Mouse (Mus musculus) thymus, postnatal 36 days (tissue): ENCODE data around the gene Arl6ip4.

Source experiments
- DNase-seq, 2 experiments: peaks; one replicate each; pipeline ENCODE4 v3.0.0; 2022; ENCODE audit warnings: mixed read lengths in 2 of 2

The Arl6ip4 gene

GRCm38 (mm10) chr5:124115990-124116845 is at the start of gene Arl6ip4:
Gene Arl6ip4 (plus strand): TSS chr5:124116089.
- peak; percentile 76 to 80 for DNase-seq

- DNase-seq = no peak
Observed at GRCm38 (mm10) chr5:124069657-124070056, 46.2 kb upstream of the Arl6ip4 start.

- no peak for DNase-seq
Observed at GRCm38 (mm10) chr5:124073682-124074081, 42.2 kb upstream of the Arl6ip4 start.

- peak; percentile 36 to 57 for DNase-seq
Observed at GRCm38 (mm10) chr5:124074845-124075307, 41.0 kb upstream of the Arl6ip4 start.

GRCm38 (mm10) chr5:124075716-124076115 is 40.2 kb upstream of the Arl6ip4 start:
- DNase-seq = peak; percentile 29 to 50

- no peak for DNase-seq
Observed at GRCm38 (mm10) chr5:124076559-124076958, 39.3 kb upstream of the Arl6ip4 start.

- peak; percentile 33 to 56 for DNase-seq
Observed at GRCm38 (mm10) chr5:124077241-124077640, 38.6 kb upstream of the Arl6ip4 start.

GRCm38 (mm10) chr5:124077856-124078460 is 37.9 kb upstream of the Arl6ip4 start:
- peak; percentile 54 to 67 for DNase-seq

GRCm38 (mm10) chr5:124078794-124079416 is 37.0 kb upstream of the Arl6ip4 start:
- peak; percentile 67 to 79 for DNase-seq

- DNase-seq = peak; percentile 71 to 79
Observed at GRCm38 (mm10) chr5:124079880-124080279, 36.0 kb upstream of the Arl6ip4 start.

- no peak for DNase-seq
Observed at GRCm38 (mm10) chr5:124082447-124082846, 33.4 kb upstream of the Arl6ip4 start.

GRCm38 (mm10) chr5:124082941-124083688 is 32.8 kb upstream of the Arl6ip4 start:
- DNase-seq = peak in 1 of 2 experiments; percentile 23

- peak; percentile 58 to 74 for DNase-seq
Observed at GRCm38 (mm10) chr5:124083850-124084587, 31.9 kb upstream of the Arl6ip4 start.

- peak; percentile 85 to 87 for DNase-seq
Observed at GRCm38 (mm10) chr5:124084588-124085173, 31.2 kb upstream of the Arl6ip4 start.

GRCm38 (mm10) chr5:124085513-124085912 is 30.4 kb upstream of the Arl6ip4 start:
- no peak for DNase-seq

- DNase-seq = no peak
Observed at GRCm38 (mm10) chr5:124086876-124087275, 29.0 kb upstream of the Arl6ip4 start.

- no peak for DNase-seq
Observed at GRCm38 (mm10) chr5:124089868-124090267, 26.0 kb upstream of the Arl6ip4 start.

GRCm38 (mm10) chr5:124091951-124092406 is 23.9 kb upstream of the Arl6ip4 start:
- DNase-seq = peak in 1 of 2 experiments; percentile 14

GRCm38 (mm10) chr5:124093120-124093794 is 22.6 kb upstream of the Arl6ip4 start:
- no peak for DNase-seq

GRCm38 (mm10) chr5:124093852-124094604 is 21.9 kb upstream of the Arl6ip4 start:
- DNase-seq = no peak
